Mouse (Mus musculus) midbrain, embryonic 16.5 days (tissue): Measurements from ENCODE around the gene Mmd2. TPM values are rescaled to one million over a fixed set of nuclear protein-coding genes. Genes with fewer than 3 reads are reported as not detected.

Source experiments
- polyA plus RNA-seq: library from polyadenylated mRNA; unstranded; fragments of >200 nt; fragmentation: Nextera tagmentation; extraction: Ambion mirVana; gene quantifications from 2 replicates; pipeline ENCODE4 v1.2.1, GENCODE M21; 2015

Gene Mmd2
- polyA plus RNA-seq, 1 experiment from 2014 or later: 74.2 TPM

Other genes with a start within 250 kb of the Mmd2 start
- gene Foxk1, start 207.3 kb downstream of the Mmd2 start, polyA plus RNA-seq: 6.0 and 6.7 TPM in 2 replicates
- 12.2 and 14.1 TPM in 2 replicates for gene Ap5z1, start 144.9 kb downstream of the Mmd2 start, polyA plus RNA-seq
- gene Papolb, start 78.7 kb downstream of the Mmd2 start, polyA plus RNA-seq: 0.14 and 0.20 TPM in 2 replicates
- gene Radil, start 57.7 kb downstream of the Mmd2 start, polyA plus RNA-seq: 24.0 and 26.2 TPM in 2 replicates
- gene Wipi2, start 18.9 kb upstream of the Mmd2 start, polyA plus RNA-seq: 43.9 and 45.1 TPM in 2 replicates
- gene Slc29a4, start 83.7 kb upstream of the Mmd2 start, polyA plus RNA-seq: 83.1 and 84.7 TPM in 2 replicates
- gene Tnrc18, start 208.9 kb upstream of the Mmd2 start, polyA plus RNA-seq: 23.3 and 27.7 TPM in 2 replicates